10 mouse cellular contexts compared by ENCODE assay signal in the genomic region with DNA sequence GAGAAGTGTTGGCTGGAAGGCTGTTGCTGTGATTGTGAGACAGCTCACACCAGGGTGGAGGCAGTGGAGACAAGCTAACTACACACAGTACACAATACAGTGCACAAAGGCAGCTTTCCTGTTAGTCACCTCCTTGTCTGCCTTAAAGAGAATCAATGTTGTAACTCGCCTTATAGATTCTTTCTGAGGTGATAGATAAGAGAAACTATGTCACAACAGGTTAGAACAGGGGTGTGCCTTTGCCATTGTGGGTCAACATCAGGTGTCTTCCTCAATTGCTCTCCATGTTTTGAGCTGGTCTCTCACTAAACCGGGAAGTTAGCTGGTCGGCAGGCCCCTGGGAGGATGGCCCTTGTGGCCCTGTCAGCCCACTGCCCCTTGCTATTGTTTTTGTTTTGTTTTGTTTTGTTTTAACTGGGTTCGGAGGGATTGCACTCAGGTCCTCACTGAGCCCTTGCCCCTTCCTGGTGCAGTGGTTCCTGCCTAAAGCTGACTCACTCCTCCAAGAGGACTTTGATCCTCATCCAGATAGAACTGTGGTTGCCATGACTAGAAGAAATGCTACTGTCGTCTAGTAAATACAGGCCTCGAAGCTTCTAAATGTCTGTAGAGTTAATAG. TPM values are rescaled to one million over a fixed set of nuclear protein-coding genes. Genes with fewer than 3 reads are reported as not detected.
DNase-seq lines count a peak whose midpoint lies in the region; ATAC-seq and TF ChIP-seq lines count a peak whose summit lies in the region.
"Had no signal": no experiment of that assay in that cellular context is flagged by ENCODE, and none has a peak within 500 bp of the region (broad histone marks: within the 10 kb centered on the region; RNA-seq: fewer than 3 reads in every experiment).

No protein-coding gene starts in this region.

- H3K9me3 ChIP-seq in embryonic facial prominence, embryonic 13.5 days, result no peaks in the 10 kb centered on the region
- H3K9me3 ChIP-seq in embryonic facial prominence, embryonic 10.5 days, result no peaks in the 10 kb centered on the region
- no peaks in the 10 kb centered on the region for H3K9me3 ChIP-seq in lung, postnatal 0 days (ENCODE audit: low read length)
- H3K9me3 ChIP-seq in midbrain, postnatal 0 days (ENCODE audit: low read length), result no peaks in the 10 kb centered on the region

- no peak for TF ChIP-seq CTCF in lung, postnatal 0 days (IDR thresholded peaks at IDR 0.05)
- no peak for TF ChIP-seq CTCF in midbrain, postnatal 0 days (IDR thresholded peaks at IDR 0.05)

- H3K4me3 ChIP-seq in embryonic facial prominence, embryonic 13.5 days, result no peak overlapping the region
- no peak overlapping the region for H3K4me3 ChIP-seq in embryonic facial prominence, embryonic 10.5 days
- no peak overlapping the region for H3K4me3 ChIP-seq in lung, postnatal 0 days (ENCODE audit: low read depth, low read length)
- no peak overlapping the region for H3K4me3 ChIP-seq in midbrain, postnatal 0 days (ENCODE audit: low read depth, low read length)

- H3K27me3 ChIP-seq in embryonic facial prominence, embryonic 13.5 days, result no peaks in the 10 kb centered on the region
- no peaks in the 10 kb centered on the region for H3K27me3 ChIP-seq in embryonic facial prominence, embryonic 10.5 days (replicated peaks; ENCODE audit: low read depth, poor library complexity, severe bottlenecking)
- H3K27me3 ChIP-seq in lung, postnatal 0 days (replicated peaks; ENCODE audit: insufficient read depth, low read length), result no peaks in the 10 kb centered on the region
- no peaks in the 10 kb centered on the region for H3K27me3 ChIP-seq in midbrain, postnatal 0 days (ENCODE audit: insufficient read depth, low read length)
- H3K27me3 ChIP-seq: CH12.LX had no signal

- DNase-seq in embryonic facial prominence, embryonic 10.5 days (ENCODE audit: low spot score), result no peak
- peak; percentile 47 for DNase-seq in lung, postnatal 0 days (ENCODE audit: low spot score)
- no peak for DNase-seq in lung, postnatal 4 days
- peak; percentile 41 for DNase-seq in fibroblast of lung, adult 2 months (ENCODE audit: low read depth)
- DNase-seq in midbrain, postnatal 0 days (ENCODE audit: low spot score), result no peak
- DNase-seq in embryo, embryonic 9.5 days (ENCODE audit: extremely low spot score), result no peak
- DNase-seq: cerebellum, adult 18-20 months had no signal

- 66% methylated on average over 6 of the region's 6 CpGs for WGBS in embryonic facial prominence, embryonic 13.5 days
- 61% methylated on average over 6 of the region's 6 CpGs for WGBS in embryonic facial prominence, embryonic 10.5 days
- 45% methylated on average over 6 of the region's 6 CpGs for WGBS in lung, postnatal 0 days
- WGBS in midbrain, postnatal 0 days, result 66% methylated on average over 6 of the region's 6 CpGs

- H3K27ac ChIP-seq in embryonic facial prominence, embryonic 13.5 days, result no peak overlapping the region
- no peak overlapping the region for H3K27ac ChIP-seq in embryonic facial prominence, embryonic 10.5 days (replicated peaks)
- H3K27ac ChIP-seq in lung, postnatal 0 days (ENCODE audit: low read length), result no peak overlapping the region
- H3K27ac ChIP-seq in midbrain, postnatal 0 days (ENCODE audit: low read depth, low read length), result no peak overlapping the region

- H3K4me1 ChIP-seq in embryonic facial prominence, embryonic 13.5 days, result peaks cover 29% of the 10 kb centered on the region
- H3K4me1 ChIP-seq in embryonic facial prominence, embryonic 10.5 days, result peaks cover 26% of the 10 kb centered on the region
- H3K4me1 ChIP-seq in lung, postnatal 0 days (ENCODE audit: insufficient read depth, low read depth, low read length), result 0 out of 2 replicates have a peak, but pooled peaks cover 5% of the 10 kb centered on the region
- H3K4me1 ChIP-seq in midbrain, postnatal 0 days (ENCODE audit: insufficient read depth, low read length), result peaks cover 8% of the 10 kb centered on the region

- peak overlapping the region; percentile 29 for H3K4me2 ChIP-seq in embryonic facial prominence, embryonic 13.5 days
- H3K4me2 ChIP-seq in lung, postnatal 0 days (replicated peaks; ENCODE audit: low read depth, low read length), result peak overlapping the region; percentile 20; the same call in 1 of the 2 replicates
- H3K4me2 ChIP-seq in midbrain, postnatal 0 days (ENCODE audit: low read depth, low read length, poor library complexity, severe bottlenecking), result peak overlapping the region; percentile 36; the same call in 1 of the 2 replicates

- no peak overlapping the region for H3K9ac ChIP-seq in embryonic facial prominence, embryonic 13.5 days
- no peak overlapping the region for H3K9ac ChIP-seq in lung, postnatal 0 days (replicated peaks; ENCODE audit: low read depth)
- peak overlapping the region; percentile 29; the same call in 1 of the 2 replicates for H3K9ac ChIP-seq in midbrain, postnatal 0 days (replicated peaks; ENCODE audit: low read length, poor library complexity, severe bottlenecking)

- ATAC-seq in embryonic facial prominence, embryonic 13.5 days (ENCODE audit: insufficient number of reproducible peaks, insufficient read depth, low FRiP score, low TSS enrichment, low read depth), result no peak
- ATAC-seq in lung, postnatal 0 days, result no peak
- ATAC-seq in midbrain, postnatal 0 days (ENCODE audit: low FRiP score), result no peak
- no peak for ATAC-seq in frontal cortex, adult (ENCODE audit: low TSS enrichment)

- TF ChIP-seq EP300 in lung, postnatal 0 days (IDR thresholded peaks at IDR 0.05), result no peak

- no peaks in the 10 kb centered on the region for H3K36me3 ChIP-seq in embryonic facial prominence, embryonic 13.5 days
- H3K36me3 ChIP-seq in embryonic facial prominence, embryonic 10.5 days (replicated peaks), result no peaks in the 10 kb centered on the region
- no peaks in the 10 kb centered on the region for H3K36me3 ChIP-seq in lung, postnatal 0 days (ENCODE audit: insufficient read depth, low read length)
- H3K36me3 ChIP-seq in midbrain, postnatal 0 days (ENCODE audit: insufficient read depth, low read length), result no peaks in the 10 kb centered on the region

RNA-seq across cellular contexts. Expression of a gene that starts 3.4 kb away (rescaled TPM):
- polyA plus RNA-seq in embryonic facial prominence, embryonic 13.5 days (2015; fragmentation: Nextera tagmentation; extraction: Ambion mirVana), result 2.5 and 4.0 TPM in 2 replicates
- 2.2 and 2.5 TPM in 2 replicates for polyA plus RNA-seq in embryonic facial prominence, embryonic 10.5 days (2016; fragmentation: Nextera tagmentation; extraction: Ambion mirVana)
- polyA plus RNA-seq in lung, postnatal 0 days (2015; fragmentation: Nextera tagmentation; extraction: Ambion mirVana), result 5.2 and 5.7 TPM in 2 replicates
- 16.8 and 19.9 TPM in 2 replicates for total RNA-seq in midbrain, postnatal 0 days (2014; rRNA removed)
- polyA plus RNA-seq in midbrain, postnatal 0 days (2015; fragmentation: Nextera tagmentation; extraction: Ambion mirVana), result 1.4 and 1.5 TPM in 2 replicates

Comparison
In these comparisons a context has a peak if more than half of its experiments do, and no peak if none do; other contexts are left out.
1. DNase-seq: peak in lung, postnatal 0 days (single experiment) and fibroblast of lung, adult 2 months (single experiment); none in embryonic facial prominence, embryonic 10.5 days (single experiment), lung, postnatal 4 days (0 of 2), midbrain, postnatal 0 days (single experiment) and embryo, embryonic 9.5 days (single experiment).
2. Peak in every context shown above with its lines, with median percentiles within 50 percentile points of each other: H3K4me2 ChIP-seq.